ENCODE assay signal across 8 mouse cellular contexts in the genomic region with DNA sequence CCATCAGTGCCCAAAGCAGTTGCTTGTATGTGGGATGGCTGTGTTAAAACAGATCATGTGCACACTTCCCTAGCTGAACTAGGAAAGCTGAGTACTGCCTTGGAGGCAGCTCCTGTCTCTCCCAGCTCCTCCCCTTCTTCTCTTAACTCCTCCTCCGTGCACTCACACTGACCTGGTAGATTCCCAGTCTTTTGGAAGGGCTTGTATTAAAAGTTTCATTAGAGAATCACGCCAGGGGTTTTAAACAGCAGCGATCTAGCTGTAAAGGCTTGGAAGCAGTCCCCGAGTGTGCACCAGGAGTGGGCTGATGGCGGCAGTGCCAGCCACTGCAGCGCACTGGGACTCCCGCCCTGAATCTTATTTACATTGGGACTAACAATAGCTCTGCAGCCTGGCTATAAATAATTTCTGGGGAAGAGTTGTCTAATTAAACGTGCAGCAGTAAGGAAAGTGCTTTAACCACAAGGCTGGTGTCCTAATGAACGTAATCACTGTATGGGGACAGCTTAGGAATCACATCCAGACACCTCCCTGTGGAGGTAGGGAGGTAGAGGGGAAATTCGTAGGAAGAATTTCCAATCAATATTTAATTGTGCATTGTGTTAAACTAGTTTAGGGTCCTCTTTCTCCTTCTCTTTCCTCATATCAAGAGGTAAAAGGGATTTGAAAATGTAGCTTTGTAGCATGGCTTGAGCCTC.
DNase-seq lines count a peak whose midpoint lies in the region; ATAC-seq lines count a peak whose summit lies in the region.

No protein-coding gene starts in this region.

- intact Hi-C loops in left cerebral cortex, postnatal 14 days (cut with DNase I), result no loop called here

- no peak overlapping the region for H3K9ac ChIP-seq in embryonic facial prominence, embryonic 14.5 days (ENCODE audit: low read depth, low read length)
- 0 out of 2 replicates have a peak overlapping the region, but pooled peaks have one; percentile 3 for H3K9ac ChIP-seq in heart, embryonic 16.5 days (ENCODE audit: low read length)
- no peak overlapping the region for H3K9ac ChIP-seq in stomach, embryonic 15.5 days

- H3K27me3 ChIP-seq in embryonic facial prominence, embryonic 14.5 days (replicated peaks; ENCODE audit: control insufficient read depth, insufficient read depth, low read length), result no peaks in the 10 kb centered on the region
- H3K27me3 ChIP-seq in embryonic facial prominence, embryonic 10.5 days (replicated peaks; ENCODE audit: low read depth, poor library complexity, severe bottlenecking), result no peaks in the 10 kb centered on the region
- H3K27me3 ChIP-seq in heart, embryonic 16.5 days (ENCODE audit: control insufficient read depth, insufficient read depth, low read length), result no peaks in the 10 kb centered on the region
- no peaks in the 10 kb centered on the region for H3K27me3 ChIP-seq in stomach, embryonic 15.5 days (replicated peaks)

- WGBS in embryonic facial prominence, embryonic 14.5 days, result 37% methylated on average over 10 of the region's 10 CpGs
- WGBS in embryonic facial prominence, embryonic 10.5 days, result 50% methylated on average over 10 of the region's 10 CpGs
- WGBS in heart, embryonic 16.5 days, result 24% methylated on average over 10 of the region's 10 CpGs
- 23% methylated on average over 10 of the region's 10 CpGs for WGBS in stomach, embryonic 15.5 days

- peak; percentile 9 for DNase-seq in embryonic facial prominence, embryonic 14.5 days (ENCODE audit: low spot score)
- DNase-seq in embryonic facial prominence, embryonic 10.5 days (ENCODE audit: low spot score), result no peak
- DNase-seq in cerebellum, postnatal 25 days, result peak; percentile 43 to 54
- DNase-seq in left cerebral cortex, postnatal 14 days (ENCODE audit: low spot score in 2 of 2), result peak; percentile 68 to 74
- DNase-seq in spleen, postnatal 36 days (ENCODE audit: low spot score in 2 of 2), result no peak
- no peak for DNase-seq in spleen, adult 18-20 months

- no peak overlapping the region for H3K4me3 ChIP-seq in embryonic facial prominence, embryonic 14.5 days (ENCODE audit: low read depth, low read length)
- no peak overlapping the region for H3K4me3 ChIP-seq in embryonic facial prominence, embryonic 10.5 days
- H3K4me3 ChIP-seq in heart, embryonic 16.5 days (ENCODE audit: low read length), result peak overlapping the region; percentile 39
- no peak overlapping the region for H3K4me3 ChIP-seq in stomach, embryonic 15.5 days (replicated peaks)

- H3K27ac ChIP-seq in embryonic facial prominence, embryonic 14.5 days (replicated peaks; ENCODE audit: low read depth, low read length), result no peak overlapping the region
- H3K27ac ChIP-seq in embryonic facial prominence, embryonic 10.5 days (replicated peaks), result no peak overlapping the region
- peak overlapping the region; percentile 12; the same call in 1 of the 2 replicates for H3K27ac ChIP-seq in heart, embryonic 16.5 days (ENCODE audit: low read length)
- no peak overlapping the region for H3K27ac ChIP-seq in stomach, embryonic 15.5 days

- H3K4me2 ChIP-seq in embryonic facial prominence, embryonic 14.5 days (ENCODE audit: low read depth, low read length), result no peak overlapping the region
- H3K4me2 ChIP-seq in heart, embryonic 16.5 days (ENCODE audit: low read depth, low read length), result peak overlapping the region; percentile 50
- H3K4me2 ChIP-seq in stomach, embryonic 15.5 days, result peak overlapping the region; percentile 24; the same call in 1 of the 2 replicates

- H3K9me3 ChIP-seq in embryonic facial prominence, embryonic 14.5 days (ENCODE audit: control insufficient read depth, low read length), result no peaks in the 10 kb centered on the region
- no peaks in the 10 kb centered on the region for H3K9me3 ChIP-seq in embryonic facial prominence, embryonic 10.5 days
- no peaks in the 10 kb centered on the region for H3K9me3 ChIP-seq in heart, embryonic 16.5 days (replicated peaks; ENCODE audit: control insufficient read depth, low read length)
- no peaks in the 10 kb centered on the region for H3K9me3 ChIP-seq in stomach, embryonic 15.5 days

- no peak for ATAC-seq in embryonic facial prominence, embryonic 14.5 days (ENCODE audit: low read depth)
- ATAC-seq in heart, embryonic 16.5 days (replicated peaks; ENCODE audit: extremely low read depth, insufficient read depth, low FRiP score), result 0 out of 2 replicates have a peak, but pooled peaks have one; percentile 65
- ATAC-seq in stomach, embryonic 15.5 days (ENCODE audit: insufficient read depth, low FRiP score, low read depth), result no peak

- H3K4me1 ChIP-seq in embryonic facial prominence, embryonic 14.5 days (ENCODE audit: control insufficient read depth, insufficient read depth, low read length), result no peaks in the 10 kb centered on the region
- no peaks in the 10 kb centered on the region for H3K4me1 ChIP-seq in embryonic facial prominence, embryonic 10.5 days
- H3K4me1 ChIP-seq in heart, embryonic 16.5 days (ENCODE audit: control insufficient read depth, insufficient read depth, low read length), result peaks cover 7% of the 10 kb centered on the region
- no peaks in the 10 kb centered on the region for H3K4me1 ChIP-seq in stomach, embryonic 15.5 days

- no peaks in the 10 kb centered on the region for H3K36me3 ChIP-seq in embryonic facial prominence, embryonic 14.5 days (ENCODE audit: control insufficient read depth, insufficient read depth, low read length)
- H3K36me3 ChIP-seq in embryonic facial prominence, embryonic 10.5 days (replicated peaks), result no peaks in the 10 kb centered on the region
- H3K36me3 ChIP-seq in heart, embryonic 16.5 days (ENCODE audit: control insufficient read depth, insufficient read depth), result no peaks in the 10 kb centered on the region
- H3K36me3 ChIP-seq in stomach, embryonic 15.5 days, result no peaks in the 10 kb centered on the region

Comparison
In these comparisons a context has a peak if more than half of its experiments do, and no peak if none do; other contexts are left out.
1. DNase-seq: peak in embryonic facial prominence, embryonic 14.5 days (single experiment), cerebellum, postnatal 25 days (2 of 2) and left cerebral cortex, postnatal 14 days (2 of 2); none in embryonic facial prominence, embryonic 10.5 days (single experiment), spleen, postnatal 36 days (0 of 2) and spleen, adult 18-20 months (0 of 2).